Mouse (Mus musculus) forebrain, embryonic 10.5 days (tissue): ENCODE measurements around the gene Pus10. TPM values are rescaled to one million over a fixed set of nuclear protein-coding genes. Genes with fewer than 3 reads are reported as not detected.

Source experiments
- DNase-seq: peaks from one replicate; pipeline ENCODE4 v3.0.0-alpha.2; 2017; ENCODE audit warnings: low spot score; ENCODE audit errors: extremely low spot score
- H3K27ac ChIP-seq: fragments of 300-500 bp; sonication (generic); 2 replicates; pipeline ENCODE4 v1.5.1; 2016; ENCODE audit warnings: mild to moderate bottlenecking
- H3K27me3 ChIP-seq: fragments of 300-500 bp; sonication (generic); 2 replicates; pipeline ENCODE4 v1.6.1; 2016; ENCODE audit warnings: mild to moderate bottlenecking; ENCODE audit not compliant: poor library complexity, severe bottlenecking
- H3K36me3 ChIP-seq: fragments of 300-500 bp; sonication (generic); replicated peaks from 2 replicates; pipeline ENCODE4 v1.6.1; 2016; ENCODE audit warnings: mild to moderate bottlenecking, moderate library complexity
- H3K4me1 ChIP-seq: fragments of 300-500 bp; sonication (generic); 2 replicates; pipeline ENCODE4 v1.6.1; 2016
- H3K4me3 ChIP-seq: fragments of 300-500 bp; sonication (generic); 2 replicates; pipeline ENCODE4 v1.5.1; 2016; ENCODE audit warnings: mild to moderate bottlenecking, moderate library complexity
- H3K9me3 ChIP-seq: fragments of 300-500 bp; sonication (generic); 2 replicates; pipeline ENCODE4 v1.6.1; 2016; ENCODE audit warnings: mild to moderate bottlenecking, moderate library complexity
- WGBS: fragments of 180-500 bp; shearing (Covaris S2); methylation state at CpG from one replicate; pipeline ENCODE4 v1.1.7; 2016; 5-methylcytosine and 5-hydroxymethylcytosine counted together
- polyA plus RNA-seq: library from polyadenylated mRNA; unstranded; fragments of >200 nt; fragmentation: Nextera tagmentation; extraction: Ambion mirVana; gene quantifications from 2 replicates; pipeline ENCODE4 v1.2.1, GENCODE M21; 2016

Gene Pus10
- polyA plus RNA-seq, 1 experiment from 2014 or later, result 26.1 TPM

GRCm38 (mm10) chr11:23701831-23702230 lies 36.4 kb downstream of the Pus10 start:
- Histone ChIP-seq H3K4me1 (peaks cover 5% of the 10 kb centered on the region), H3K9me3 (no peaks in the 10 kb centered on the region), H3K27ac (no peak overlapping the region), H3K27me3 (no peaks in the 10 kb centered on the region), H3K4me3 (no peak overlapping the region), H3K36me3 (peaks cover 46% of the 10 kb centered on the region)
- DNase-seq, result no peak
- 95% methylated on average over 3 of the region's 3 CpGs for WGBS

- H3K9me3 ChIP-seq, result no peaks in the 10 kb centered on the region
- WGBS, result 92% methylated on average over 7 of the region's 7 CpGs
- H3K4me1 ChIP-seq, result peaks cover 5% of the 10 kb centered on the region
- no peaks in the 10 kb centered on the region for H3K27me3 ChIP-seq
- H3K36me3 ChIP-seq, result peaks cover 65% of the 10 kb centered on the region
- no peak for DNase-seq
- no peak overlapping the region for H3K27ac ChIP-seq
- H3K4me3 ChIP-seq, result no peak overlapping the region
These were observed 39.3 kb downstream of the Pus10 start for GRCm38 (mm10) chr11:23704604-23705294.

GRCm38 (mm10) chr11:23712299-23712698 lies 46.8 kb downstream of the Pus10 start:
- H3K4me3 ChIP-seq, result no peak overlapping the region
- no peak overlapping the region for H3K27ac ChIP-seq
- H3K9me3 ChIP-seq, result no peaks in the 10 kb centered on the region
- no peak for DNase-seq
- H3K4me1 ChIP-seq, result no peaks in the 10 kb centered on the region
- no peaks in the 10 kb centered on the region for H3K27me3 ChIP-seq
- H3K36me3 ChIP-seq, result peaks cover 96% of the 10 kb centered on the region
- 89% methylated on average over 3 of the region's 3 CpGs for WGBS

GRCm38 (mm10) chr11:23718856-23719255 lies 53.4 kb downstream of the Pus10 start:
- peaks cover 100% of the 10 kb centered on the region for H3K36me3 ChIP-seq
- no peak for DNase-seq
- no peak overlapping the region for H3K27ac ChIP-seq
- no peak overlapping the region for H3K4me3 ChIP-seq
- no peaks in the 10 kb centered on the region for H3K27me3 ChIP-seq
- peaks cover 10% of the 10 kb centered on the region for H3K4me1 ChIP-seq
- no peaks in the 10 kb centered on the region for H3K9me3 ChIP-seq
- WGBS, result 97% methylated on average over 2 of the region's 2 CpGs

GRCm38 (mm10) chr11:23719825-23720224 lies 54.4 kb downstream of the Pus10 start:
- Histone ChIP-seq H3K9me3 (no peaks in the 10 kb centered on the region), H3K36me3 (peaks cover 96% of the 10 kb centered on the region), H3K27me3 (no peaks in the 10 kb centered on the region), H3K4me1 (peaks cover 10% of the 10 kb centered on the region), H3K27ac (no peak overlapping the region), H3K4me3 (no peak overlapping the region)
- 89% methylated on average over 3 of the region's 3 CpGs for WGBS
- no peak for DNase-seq

GRCm38 (mm10) chr11:23722326-23722725 lies 56.9 kb downstream of the Pus10 start:
- Histone ChIP-seq H3K4me3 (no peak overlapping the region), H3K36me3 (peaks cover 94% of the 10 kb centered on the region), H3K27me3 (no peaks in the 10 kb centered on the region), H3K27ac (peak overlapping the region; percentile 58), H3K4me1 (peaks cover 10% of the 10 kb centered on the region), H3K9me3 (no peaks in the 10 kb centered on the region)
- WGBS, result 32% methylated on average over 2 of the region's 2 CpGs
- DNase-seq, result no peak

- H3K27ac ChIP-seq, result no peak overlapping the region
- no peak overlapping the region for H3K4me3 ChIP-seq
- DNase-seq, result no peak
- no peaks in the 10 kb centered on the region for H3K9me3 ChIP-seq
- peaks cover 10% of the 10 kb centered on the region for H3K4me1 ChIP-seq
- no peaks in the 10 kb centered on the region for H3K27me3 ChIP-seq
- 96% methylated on average over 2 of the region's 2 CpGs for WGBS
- peaks cover 92% of the 10 kb centered on the region for H3K36me3 ChIP-seq
These were observed 60.4 kb downstream of the Pus10 start for GRCm38 (mm10) chr11:23725850-23726249.

GRCm38 (mm10) chr11:23726441-23726840 lies 61.0 kb downstream of the Pus10 start:
- 85% methylated on average over 2 of the region's 2 CpGs for WGBS
- Histone ChIP-seq H3K36me3 (peaks cover 92% of the 10 kb centered on the region), H3K27ac (no peak overlapping the region), H3K9me3 (no peaks in the 10 kb centered on the region), H3K27me3 (no peaks in the 10 kb centered on the region), H3K4me1 (peaks cover 10% of the 10 kb centered on the region), H3K4me3 (no peak overlapping the region)
- DNase-seq, result no peak

GRCm38 (mm10) chr11:23728186-23728585 lies 62.7 kb downstream of the Pus10 start:
- no peaks in the 10 kb centered on the region for H3K27me3 ChIP-seq
- no peak overlapping the region for H3K27ac ChIP-seq
- H3K4me1 ChIP-seq, result no peaks in the 10 kb centered on the region
- no peaks in the 10 kb centered on the region for H3K9me3 ChIP-seq
- DNase-seq, result no peak
- H3K4me3 ChIP-seq, result no peak overlapping the region
- WGBS, result 93% methylated on average over 2 of the region's 2 CpGs
- H3K36me3 ChIP-seq, result peaks cover 88% of the 10 kb centered on the region

GRCm38 (mm10) chr11:23730120-23730519 lies 64.6 kb downstream of the Pus10 start:
- Histone ChIP-seq H3K36me3 (peaks cover 87% of the 10 kb centered on the region), H3K4me3 (no peak overlapping the region), H3K27me3 (no peaks in the 10 kb centered on the region), H3K4me1 (no peaks in the 10 kb centered on the region), H3K27ac (no peak overlapping the region), H3K9me3 (no peaks in the 10 kb centered on the region)
- DNase-seq, result no peak
- WGBS, result 91% methylated on average over 4 of the region's 4 CpGs

GRCm38 (mm10) chr11:23732840-23733239 lies 67.4 kb downstream of the Pus10 start:
- 97% methylated on average over 1 of the region's 1 CpGs for WGBS
- H3K27me3 ChIP-seq, result no peaks in the 10 kb centered on the region
- no peak for DNase-seq
- no peaks in the 10 kb centered on the region for H3K9me3 ChIP-seq
- no peaks in the 10 kb centered on the region for H3K4me1 ChIP-seq
- H3K27ac ChIP-seq, result no peak overlapping the region
- H3K36me3 ChIP-seq, result peaks cover 61% of the 10 kb centered on the region
- no peak overlapping the region for H3K4me3 ChIP-seq

- WGBS, result 87% methylated on average over 6 of the region's 6 CpGs
- H3K4me1 ChIP-seq, result no peaks in the 10 kb centered on the region
- H3K36me3 ChIP-seq, result peaks cover 42% of the 10 kb centered on the region
- H3K4me3 ChIP-seq, result no peak overlapping the region
- no peak for DNase-seq
- no peaks in the 10 kb centered on the region for H3K9me3 ChIP-seq
- no peaks in the 10 kb centered on the region for H3K27me3 ChIP-seq
- H3K27ac ChIP-seq, result no peak overlapping the region
These were observed 69.3 kb downstream of the Pus10 start for GRCm38 (mm10) chr11:23734749-23735286.

- Histone ChIP-seq H3K27me3 (no peaks in the 10 kb centered on the region), H3K27ac (no peak overlapping the region), H3K4me3 (no peak overlapping the region), H3K36me3 (peaks cover 32% of the 10 kb centered on the region), H3K4me1 (no peaks in the 10 kb centered on the region), H3K9me3 (no peaks in the 10 kb centered on the region)
- DNase-seq, result no peak
These were observed 70.5 kb downstream of the Pus10 start for GRCm38 (mm10) chr11:23735820-23736470.
